Mouse (Mus musculus) myocyte (in vitro differentiated cells): ENCODE results near the gene Ces1d.

ENCODE experiments used
- CEBPB ChIP-seq: IDR thresholded peaks from 2 replicates; pipeline ENCODE4 v1.6.1; 2011; ENCODE audit warnings: mild to moderate bottlenecking, moderate library complexity; ENCODE audit not compliant: poor library complexity, insufficient read depth, severe bottlenecking
- E2F4 ChIP-seq: IDR thresholded peaks from one replicate; pipeline ENCODE4 v1.6.1; 2011; ENCODE audit warnings: mild to moderate bottlenecking, control low read depth, moderate library complexity; ENCODE audit not compliant: insufficient read depth
- MAX ChIP-seq: IDR thresholded peaks from one replicate; pipeline ENCODE4 v1.6.1; 2011; ENCODE audit warnings: low read depth, mild to moderate bottlenecking, control low read depth
- MYOD1 ChIP-seq, 3 experiments: IDR thresholded peaks; one replicate each; pipeline ENCODE4 v1.6.1; 2011; ENCODE audit warnings: control low read depth in 2 of 3, low read depth in 2 of 3, mild to moderate bottlenecking in 2 of 3, moderate library complexity in 1 of 3; ENCODE audit not compliant: insufficient read length in 2 of 3, control insufficient read depth in 1 of 3
- POLR2A ChIP-seq: IDR thresholded peaks from one replicate; pipeline ENCODE4 v1.6.1; 2011; ENCODE audit warnings: low read depth, mild to moderate bottlenecking, control low read depth, moderate library complexity; ENCODE audit not compliant: insufficient read length
- POLR2AphosphoS2 ChIP-seq: IDR thresholded peaks from one replicate; pipeline ENCODE4 v1.6.1; 2011; ENCODE audit warnings: low read depth, control low read depth; ENCODE audit not compliant: insufficient read length
- REST ChIP-seq: IDR thresholded peaks from one replicate; pipeline ENCODE4 v1.6.1; 2011; ENCODE audit warnings: mild to moderate bottlenecking, control low read depth, moderate library complexity; ENCODE audit not compliant: insufficient read depth, insufficient read length
- SRF ChIP-seq: IDR thresholded peaks from one replicate; pipeline ENCODE4 v1.6.1; 2011; ENCODE audit warnings: low read depth; ENCODE audit not compliant: control insufficient read depth, insufficient read length
- TCF12 ChIP-seq: IDR thresholded peaks from one replicate; pipeline ENCODE4 v1.6.1; 2011; ENCODE audit warnings: mild to moderate bottlenecking, control low read depth; ENCODE audit not compliant: poor library complexity, insufficient read depth, severe bottlenecking
- USF1 ChIP-seq: IDR thresholded peaks from one replicate; pipeline ENCODE4 v1.6.1; 2011; ENCODE audit warnings: low read depth, mild to moderate bottlenecking, control low read depth, moderate library complexity

GRCm38 (mm10) chr8:93239884-93240283, 42.2 kb upstream of the Ces1d start:
- TF ChIP-seq POLR2AphosphoS2: no peak
- TF ChIP-seq E2F4: no peak
- TF ChIP-seq POLR2A: no peak
- TF ChIP-seq TCF12: no peak
- no peak for TF ChIP-seq REST
- TF ChIP-seq MAX: no peak
- TF ChIP-seq USF1: no peak
- TF ChIP-seq SRF: no peak
- no peak for TF ChIP-seq MYOD1 (IDR thresholded peaks at IDR 0.05; ENCODE audit: control insufficient read depth in 1 of 3, insufficient read length in 2 of 3, low read depth in 2 of 3)
- TF ChIP-seq CEBPB: no peak
